Mouse (Mus musculus): Measurements from ENCODE around the gene 5530401A14Rik.
A peak's percentile ranks its signal among the peaks of the same experiment; 100 is the strongest.

The 5530401A14Rik gene

GRCm38 (mm10) chr11:81860250-81860972, at the start of gene 5530401A14Rik:
Gene 5530401A14Rik, plus strand, starts transcription at chr11:81860673.
- DNase-seq (ENCODE audit: low read depth, low spot score) = no peak

DNA sequence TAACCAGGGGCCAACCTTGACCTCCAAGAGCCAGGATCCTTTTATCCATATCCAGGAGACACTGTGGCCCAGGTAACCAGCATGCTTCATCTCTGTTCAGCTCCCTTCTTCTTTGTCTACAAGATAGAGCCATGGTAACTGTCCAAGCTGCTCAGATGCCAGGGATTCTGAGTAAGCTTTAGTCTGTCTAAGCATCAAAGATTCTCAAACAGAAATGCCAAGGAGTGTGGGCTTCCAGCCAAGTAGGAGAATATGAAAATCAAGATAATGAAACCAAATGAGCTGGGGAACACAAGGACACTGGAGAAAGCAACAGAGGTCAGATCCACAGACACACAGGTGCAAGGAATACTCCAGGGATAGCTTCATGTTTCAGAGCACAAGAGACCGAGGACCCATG, 45.7 kb upstream of the 5530401A14Rik start:
- DNase-seq (ENCODE audit: low read depth, low spot score) = no peak

GRCm38 (mm10) chr11:81816531-81816930, 43.9 kb upstream of the 5530401A14Rik start:
- no peak for DNase-seq (ENCODE audit: low read depth, low spot score)

GRCm38 (mm10) chr11:81832381-81832780, 28.1 kb upstream of the 5530401A14Rik start:
- peak; percentile 88 for DNase-seq (ENCODE audit: low read depth, low spot score)

DNA sequence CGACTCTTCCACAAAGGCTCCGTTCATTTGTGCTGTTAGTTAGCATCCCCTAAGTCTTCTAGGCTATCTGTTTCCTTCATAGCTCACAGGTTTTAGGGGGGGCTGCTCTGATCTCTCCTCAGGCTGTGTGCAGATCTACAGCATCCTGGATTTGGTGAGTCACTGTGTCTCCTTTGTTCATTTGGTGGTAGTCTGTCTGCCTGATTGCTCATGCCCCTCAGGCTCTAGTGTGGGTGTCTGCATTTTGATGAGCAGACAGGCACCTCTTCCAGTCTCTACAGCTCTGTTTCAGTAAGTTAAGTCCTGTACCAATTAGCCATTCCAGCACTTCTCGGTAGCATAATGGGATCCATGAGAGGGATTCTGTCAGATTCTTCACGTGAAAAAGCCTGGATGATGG, 22.0 kb upstream of the 5530401A14Rik start:
- no peak for DNase-seq (ENCODE audit: low read depth, low spot score)

GRCm38 (mm10) chr11:81841001-81841400, 19.5 kb upstream of the 5530401A14Rik start:
- no peak for DNase-seq (ENCODE audit: low read depth, low spot score)

DNA sequence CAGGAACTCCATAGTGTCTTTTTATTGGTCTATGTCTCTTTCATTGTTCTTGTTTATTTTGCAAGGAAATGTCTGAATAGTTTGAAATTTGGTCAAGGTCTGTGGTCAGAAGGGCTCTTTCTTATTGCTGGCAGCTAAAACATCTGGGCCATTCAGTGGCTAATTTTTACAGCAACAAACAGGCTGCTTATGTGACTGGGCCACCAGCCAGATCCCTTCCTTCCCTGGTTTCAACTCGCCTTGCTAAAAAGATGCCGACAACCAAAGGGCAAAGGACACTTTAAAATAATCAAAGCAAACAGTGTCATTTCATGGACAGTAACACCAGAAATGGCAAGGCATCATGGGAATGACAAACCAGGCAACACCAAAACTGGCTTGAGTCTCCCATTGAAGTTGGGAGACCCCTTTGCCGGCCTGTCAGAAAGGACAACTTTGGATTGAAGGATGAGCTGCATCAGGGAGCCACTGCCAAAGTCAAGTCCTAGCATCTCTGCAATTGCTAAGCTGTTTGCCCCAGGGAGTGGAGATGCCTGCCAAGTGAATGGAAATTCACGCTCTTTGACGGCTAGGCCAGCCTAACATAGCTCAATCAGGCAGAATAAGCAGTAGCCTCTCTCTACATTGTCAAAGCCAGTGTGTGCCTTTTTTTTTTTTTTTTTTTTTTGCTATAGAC, 15.3 kb upstream of the 5530401A14Rik start:
- no peak for DNase-seq (ENCODE audit: low read depth, low spot score)

- DNase-seq (ENCODE audit: low read depth, low spot score) = no peak
Observed at GRCm38 (mm10) chr11:81845686-81846036, 14.8 kb upstream of the 5530401A14Rik start.

DNA sequence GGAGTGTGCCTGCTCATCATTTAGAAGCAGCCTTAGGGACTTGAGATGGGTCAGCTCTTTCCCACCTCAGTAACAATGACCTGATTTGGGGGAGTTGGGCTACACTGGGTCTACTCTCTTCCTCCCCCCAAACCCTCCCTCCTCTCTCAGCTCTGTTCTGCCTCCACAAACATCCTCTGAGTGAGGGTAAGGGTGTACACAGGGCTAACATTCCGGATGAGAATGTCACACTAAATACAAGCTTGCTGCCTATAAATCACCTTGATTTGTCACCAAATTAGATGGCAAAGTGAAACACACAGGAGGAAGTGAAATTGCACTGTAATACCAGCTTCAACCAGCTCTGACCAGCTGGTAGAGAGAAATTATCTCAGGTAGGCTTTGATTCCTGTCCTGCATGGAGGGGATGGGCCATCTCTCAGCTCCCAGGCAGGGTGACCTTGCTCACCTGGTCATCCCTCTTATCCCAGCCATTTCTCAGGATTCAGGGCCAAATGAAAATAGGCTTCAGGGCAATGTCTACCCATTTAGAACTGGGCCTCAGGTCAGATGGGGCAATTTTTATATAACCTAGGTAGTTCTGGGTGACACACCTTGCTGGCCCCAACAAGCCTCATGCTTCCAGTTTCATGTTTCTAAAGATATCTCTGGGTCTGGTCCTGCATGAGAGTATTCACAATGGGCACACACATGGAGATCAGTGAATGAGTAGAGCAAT, 12.5 kb upstream of the 5530401A14Rik start:
- no peak for DNase-seq (ENCODE audit: low read depth, low spot score)

- DNase-seq (ENCODE audit: low read depth, low spot score) = peak; percentile 4
Observed at GRCm38 (mm10) chr11:81865661-81866382, 5.3 kb downstream of the 5530401A14Rik start.

DNA sequence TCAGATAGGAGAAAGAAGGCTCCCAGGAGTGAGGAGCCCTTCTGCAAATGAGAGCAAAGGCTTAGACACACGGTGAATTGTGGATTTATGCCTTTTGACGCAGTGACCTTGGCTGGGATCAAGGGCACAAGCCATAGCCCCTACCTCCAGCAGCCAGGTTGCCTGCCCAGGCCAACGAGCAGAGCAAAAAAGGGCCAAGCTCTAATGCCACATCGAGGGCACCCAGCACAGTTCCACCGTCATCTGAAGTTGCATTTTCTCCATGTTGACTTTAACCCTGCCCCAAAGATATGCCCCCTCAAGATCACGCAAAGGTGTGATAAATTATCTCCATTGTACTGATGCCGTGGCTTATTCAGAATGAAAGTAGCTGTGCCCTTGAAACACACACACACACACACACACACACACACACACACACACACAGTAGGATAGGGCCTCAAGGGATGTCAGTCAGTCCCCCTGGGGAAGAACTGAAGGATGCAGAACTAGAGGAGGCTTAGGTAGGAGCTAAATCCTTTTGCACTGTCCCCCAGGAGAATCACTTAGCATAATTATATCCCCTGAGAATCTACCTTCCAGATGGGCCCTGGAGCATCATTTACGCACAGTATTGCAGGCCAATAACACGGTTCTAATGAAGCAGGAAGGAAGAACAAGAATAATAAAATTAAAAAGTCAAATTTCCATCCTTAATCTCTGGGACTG, 11.2 kb downstream of the 5530401A14Rik start:
- no peak for DNase-seq (ENCODE audit: low read depth, low spot score)

DNA sequence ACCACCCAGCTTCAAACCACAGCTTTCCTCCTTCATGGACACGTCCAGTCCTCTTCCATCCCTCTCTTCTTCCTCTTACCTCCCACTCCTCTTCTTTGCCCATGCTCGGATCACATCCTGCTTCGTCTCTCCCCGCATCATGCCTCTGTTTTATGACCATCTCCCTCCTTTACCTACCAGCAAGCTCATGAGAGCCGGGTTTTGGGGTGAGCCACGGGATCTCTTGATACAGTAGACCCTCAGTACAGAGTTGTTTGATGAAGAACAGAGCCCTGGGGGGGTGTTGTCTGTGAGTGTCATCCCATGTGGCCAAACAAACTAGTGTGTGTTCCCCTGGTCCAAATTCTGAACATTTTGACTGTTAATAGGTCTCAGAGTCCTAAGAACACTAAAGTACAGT, 36.0 kb downstream of the 5530401A14Rik start:
- DNase-seq (ENCODE audit: low read depth, low spot score) = no peak

DNA sequence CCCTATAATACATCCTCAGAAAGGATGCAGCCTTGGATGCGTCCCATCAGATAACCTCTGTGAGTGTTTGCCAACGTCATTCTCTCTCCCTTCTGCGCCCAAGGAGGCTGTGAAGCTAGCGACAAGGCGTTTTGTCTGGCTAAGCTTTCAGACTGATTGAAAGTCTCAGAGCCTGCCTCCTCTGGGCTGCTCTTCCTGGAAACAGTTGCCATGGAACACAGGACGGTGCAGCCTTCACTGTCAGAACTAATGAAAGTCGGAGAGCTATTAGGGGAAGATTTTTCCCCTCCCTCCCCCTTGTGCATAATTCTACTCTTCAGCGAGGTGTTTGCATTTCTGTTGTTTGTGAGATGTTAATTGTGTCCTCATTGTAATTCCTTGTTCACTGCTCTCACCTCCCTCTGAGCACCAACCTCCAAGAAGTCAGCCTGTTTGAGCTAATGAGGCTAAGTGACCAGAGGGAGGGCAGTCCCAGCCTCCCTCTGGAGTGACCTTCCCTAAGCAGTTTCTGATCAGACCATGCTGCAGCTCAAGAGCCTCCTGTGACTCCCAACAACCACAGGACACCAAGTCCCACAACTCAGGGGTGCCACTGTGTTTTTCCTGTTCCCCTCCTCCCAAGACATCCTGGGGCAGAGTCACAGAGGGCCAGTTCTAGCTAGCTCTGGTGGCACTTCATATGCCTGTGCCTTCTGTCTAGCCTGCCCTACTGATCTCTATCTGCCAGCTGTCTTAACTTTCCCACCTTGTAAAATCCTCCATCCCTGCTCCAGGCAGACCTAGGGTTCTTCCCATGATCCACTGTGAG, 37.3 kb downstream of the 5530401A14Rik start:
- DNase-seq (ENCODE audit: low read depth, low spot score) = peak; percentile 79

DNA sequence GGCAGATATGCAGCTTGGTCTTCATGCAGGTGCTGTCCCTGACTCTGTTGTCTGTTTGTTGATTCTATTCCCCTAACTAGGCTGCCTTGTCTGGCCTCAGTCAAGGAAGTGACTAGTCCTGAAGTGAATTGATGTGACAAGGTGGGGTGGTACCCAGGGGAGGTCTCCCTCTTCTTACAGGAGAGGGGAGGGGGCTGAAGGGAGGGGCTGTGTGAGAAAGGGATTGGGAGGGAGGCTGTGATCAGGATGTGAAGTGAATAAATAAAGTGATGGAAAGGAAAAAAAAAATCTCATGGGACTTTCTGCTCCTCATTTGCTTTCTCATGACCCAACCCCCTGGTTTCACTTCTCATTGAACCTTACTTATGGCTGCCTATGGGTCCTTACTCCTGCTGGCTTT, 41.8 kb downstream of the 5530401A14Rik start:
- DNase-seq (ENCODE audit: low read depth, low spot score) = no peak

DNA sequence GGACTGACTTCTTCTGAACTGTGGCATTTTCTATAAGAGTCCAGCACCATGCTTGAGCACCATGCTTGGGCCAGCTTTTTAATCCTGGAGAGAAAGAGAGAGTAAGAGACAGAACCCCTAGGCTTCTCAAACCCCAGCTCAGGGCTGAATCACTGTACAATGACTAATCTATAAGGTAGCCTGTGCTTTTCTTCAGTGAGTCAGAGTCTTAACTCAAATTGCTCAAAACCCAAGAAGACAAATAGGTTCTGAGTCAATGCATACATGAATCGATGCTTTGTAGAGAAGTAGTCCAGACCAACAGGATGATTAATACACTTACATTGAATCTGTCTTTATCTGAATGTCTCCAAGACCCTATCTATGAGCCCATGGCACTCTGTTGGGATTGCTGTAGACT, 48.3 kb downstream of the 5530401A14Rik start:
- DNase-seq (ENCODE audit: low read depth, low spot score) = no peak

DNA sequence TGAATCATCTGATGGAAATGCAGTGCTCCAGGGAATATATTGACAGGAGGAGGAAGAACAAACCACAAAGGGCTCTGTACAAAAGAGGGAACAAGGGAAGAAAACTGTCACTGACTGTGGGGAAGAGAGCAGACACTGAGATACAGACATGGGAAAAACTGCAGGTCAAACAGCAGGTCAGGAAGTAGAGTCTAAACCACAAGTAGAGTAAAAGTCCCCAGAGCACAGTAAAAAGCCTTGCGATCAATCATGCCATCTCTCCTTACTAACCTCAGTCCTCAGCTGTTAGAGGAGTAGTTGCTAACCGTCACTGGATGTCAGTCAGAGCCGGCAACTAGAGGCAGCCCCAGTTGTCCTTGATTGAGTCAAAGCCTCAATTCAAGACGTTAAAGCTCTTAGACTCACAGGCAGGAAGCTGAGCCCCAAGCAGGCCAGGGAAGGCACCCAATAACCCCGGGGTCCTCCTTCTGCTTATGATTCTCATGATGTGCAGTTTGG, 49.0 kb downstream of the 5530401A14Rik start:
- DNase-seq (ENCODE audit: low read depth, low spot score) = no peak

- DNase-seq (ENCODE audit: low read depth, low spot score) = no peak
Observed at GRCm38 (mm10) chr11:81913071-81913470, 52.6 kb downstream of the 5530401A14Rik start.

GRCm38 (mm10) chr11:81915501-81915900, 55.0 kb downstream of the 5530401A14Rik start:
- no peak for DNase-seq (ENCODE audit: low read depth, low spot score)

GRCm38 (mm10) chr11:81923096-81923495, 62.6 kb downstream of the 5530401A14Rik start:
- DNase-seq (ENCODE audit: low read depth, low spot score) = no peak

- no peak for DNase-seq (ENCODE audit: low read depth, low spot score)
Observed at GRCm38 (mm10) chr11:81923626-81924025, 63.2 kb downstream of the 5530401A14Rik start.

Data from R1 (cell line).